Mouse (Mus musculus) hindbrain, embryonic 14.5 days (tissue): ENCODE measurements around the gene Olfr1474. TPM values are rescaled to one million over a fixed set of nuclear protein-coding genes. Genes with fewer than 3 reads are reported as not detected.
"Not testable (repeated sequence)": the region's sequence is repeated elsewhere in the genome, so short reads cannot be mapped to it uniquely, and the experiment has no call there.

Experiments used
- ATAC-seq: fragments of 200-750 bp; cut with Nextera tagmentation; 2 replicates; pipeline ENCODE4 v1.8.0; 2017; ENCODE audit warnings: moderate number of reproducible peaks, mild to moderate bottlenecking, moderate TSS enrichment, moderate library complexity; ENCODE audit not compliant: low FRiP score
- DNase-seq: peaks from one replicate; pipeline ENCODE4 v3.0.0-alpha.2; 2015; ENCODE audit warnings: low spot score
- H3K27ac ChIP-seq: fragments of 300-500 bp; sonication (generic); 2 replicates; pipeline ENCODE4 v1.5.1; 2014; ENCODE audit warnings: mild to moderate bottlenecking, moderate library complexity
- H3K27me3 ChIP-seq: fragments of 300-500 bp; sonication (generic); 2 replicates; pipeline ENCODE4 v1.6.1; 2014; ENCODE audit warnings: mild to moderate bottlenecking, low read length, mixed read lengths; ENCODE audit not compliant: control insufficient read depth, insufficient read depth
- H3K36me3 ChIP-seq: fragments of 300-500 bp; sonication (generic); replicated peaks from 2 replicates; pipeline ENCODE4 v1.6.1; 2014; ENCODE audit not compliant: control insufficient read depth, insufficient read depth
- H3K4me1 ChIP-seq: fragments of 300-500 bp; sonication (generic); replicated peaks from 2 replicates; pipeline ENCODE4 v1.6.1; 2014; ENCODE audit warnings: antibody characterized with exemption, low read length, mixed read lengths; ENCODE audit not compliant: control insufficient read depth, insufficient read depth
- H3K4me2 ChIP-seq: fragments of 300-500 bp; sonication (generic); replicated peaks from 2 replicates; pipeline ENCODE4 v1.6.1; 2014; ENCODE audit warnings: mild to moderate bottlenecking, moderate library complexity
- H3K4me3 ChIP-seq: fragments of 300-500 bp; sonication (generic); replicated peaks from 2 replicates; pipeline ENCODE4 v1.5.1; 2014; ENCODE audit warnings: mild to moderate bottlenecking, low read length
- H3K9ac ChIP-seq: fragments of 300-500 bp; sonication (generic); 2 replicates; pipeline ENCODE4 v1.6.1; 2014
- H3K9me3 ChIP-seq: fragments of 300-500 bp; sonication (generic); 2 replicates; pipeline ENCODE4 v1.6.1; 2016; ENCODE audit warnings: low read length; ENCODE audit not compliant: control insufficient read depth
- WGBS: fragments of 180-500 bp; shearing (Covaris S2); extraction: QIAGEN DNeasy Blood & Tissue Kit; methylation state at CpG from one replicate; pipeline ENCODE4 v1.1.7; 2014; 5-methylcytosine and 5-hydroxymethylcytosine counted together
- polyA plus RNA-seq: library from polyadenylated mRNA; unstranded; fragments of >200 nt; fragmentation: Nextera tagmentation; extraction: Ambion mirVana; gene quantifications from 2 replicates; pipeline ENCODE4 v1.2.1, GENCODE M21; 2014

Olfr1474 gene
- not detected in 2 replicates for polyA plus RNA-seq

GRCm38 (mm10) chr19:13469265-13469664 is at the start of gene Olfr1474:
TSS of gene Olfr1474 (plus strand) at chr19:13469565.
- DNase-seq, H3K27ac ChIP-seq, H3K9me3 ChIP-seq, H3K36me3 ChIP-seq, H3K9ac ChIP-seq, H3K4me3 ChIP-seq, H3K27me3 ChIP-seq, H3K4me1 ChIP-seq, H3K4me2 ChIP-seq, ATAC-seq: not testable (repeated sequence)
- WGBS, result 77% methylated on average over 4 of the region's 4 CpGs

- not testable (repeated sequence) for H3K4me1 ChIP-seq, H3K4me2 ChIP-seq, H3K27me3 ChIP-seq, H3K9ac ChIP-seq, H3K4me3 ChIP-seq, ATAC-seq, H3K27ac ChIP-seq, H3K36me3 ChIP-seq, DNase-seq
- H3K9me3 ChIP-seq, result peaks cover 10% of the 10 kb centered on the region; the same call in 1 of the 2 replicates
- 80% methylated on average over 2 of the region's 2 CpGs for WGBS
Measured at GRCm38 (mm10) chr19:13443109-13443508, 26.3 kb upstream of the Olfr1474 start, which contains the start of gene Olfr1471. TSS of gene Olfr1471 (plus strand) at chr19:13443409.

- Histone ChIP-seq H3K9ac (no peak within 1 kb of the TSS), H3K27ac (no peak within 1 kb of the TSS), H3K4me3 (no peak within 1 kb of the TSS), H3K27me3 (no peaks in the 10 kb centered on the region), H3K9me3 (0 out of 2 replicates have a peak, but pooled peaks cover 6% of the 10 kb centered on the region), H3K4me1 (no peaks in the 10 kb centered on the region), H3K4me2 (no peak within 1 kb of the TSS), H3K36me3 (no peaks in the 10 kb centered on the region)
- WGBS, result 83% methylated on average over 1 of the region's 1 CpGs
- ATAC-seq (no peak), DNase-seq (no peak)
Measured at GRCm38 (mm10) chr19:13455986-13456385, 13.4 kb upstream of the Olfr1474 start, which contains the start of gene Olfr1472. TSS of gene Olfr1472 (minus strand) at chr19:13456086.

GRCm38 (mm10) chr19:13480096-13480495 is 10.7 kb downstream of the Olfr1474 start, which contains the start of gene Olfr1475:
TSS of gene Olfr1475 (minus strand) at chr19:13480196.
- Histone ChIP-seq H3K27me3 (no peaks in the 10 kb centered on the region), H3K36me3 (no peaks in the 10 kb centered on the region), H3K4me1 (no peaks in the 10 kb centered on the region), H3K4me3 (no peak within 1 kb of the TSS), H3K9ac (no peak within 1 kb of the TSS), H3K27ac (no peak within 1 kb of the TSS), H3K4me2 (no peak within 1 kb of the TSS), H3K9me3 (peaks cover 4% of the 10 kb centered on the region; the same call in 1 of the 2 replicates)
- no peak for DNase-seq
- ATAC-seq, result no peak

- Histone ChIP-seq H3K4me2 (no peak within 1 kb of the TSS), H3K27me3 (no peaks in the 10 kb centered on the region), H3K27ac (no peak within 1 kb of the TSS), H3K4me3 (no peak within 1 kb of the TSS), H3K9me3 (0 out of 2 replicates have a peak, but pooled peaks cover 2% of the 10 kb centered on the region), H3K9ac (no peak within 1 kb of the TSS), H3K4me1 (no peaks in the 10 kb centered on the region), H3K36me3 (no peaks in the 10 kb centered on the region)
- 77% methylated on average over 3 of the region's 3 CpGs for WGBS
- DNase-seq (no peak), ATAC-seq (no peak)
Measured at GRCm38 (mm10) chr19:13500246-13500645, 30.9 kb downstream of the Olfr1474 start, which contains the start of gene Olfr1477. TSS of gene Olfr1477 (plus strand) at chr19:13500546.

Other genes starting within 250 kb of the Olfr1474 start
- not detected in 2 replicates for gene Olfr1463, start 238.2 kb upstream of the Olfr1474 start, polyA plus RNA-seq
- gene Olfr1465, start 154.0 kb upstream of the Olfr1474 start, polyA plus RNA-seq, result not detected in 2 replicates
- not detected in 2 replicates for gene Olfr1466, start 130.7 kb upstream of the Olfr1474 start, polyA plus RNA-seq
- not detected in 2 replicates for gene Olfr1467, start 107.3 kb upstream of the Olfr1474 start, polyA plus RNA-seq
- gene Olfr1469, start 61.7 kb upstream of the Olfr1474 start, polyA plus RNA-seq, result not detected in 2 replicates
- not detected in 2 replicates for gene Olfr1471, start 26.2 kb upstream of the Olfr1474 start, polyA plus RNA-seq
- not detected in 2 replicates for gene Olfr1472, start 13.5 kb upstream of the Olfr1474 start, polyA plus RNA-seq
- not detected in 2 replicates for gene Olfr1475, start 10.6 kb downstream of the Olfr1474 start, polyA plus RNA-seq
- not detected in 2 replicates for gene Olfr1477, start 31.0 kb downstream of the Olfr1474 start, polyA plus RNA-seq
- not detected in 2 replicates for gene Olfr1480, start 58.3 kb downstream of the Olfr1474 start, polyA plus RNA-seq
- gene Olfr1484, start 113.9 kb downstream of the Olfr1474 start, polyA plus RNA-seq, result not detected in 2 replicates
- gene Olfr1487, start 147.8 kb downstream of the Olfr1474 start, polyA plus RNA-seq, result not detected in 2 replicates
- not detected in 2 replicates for gene Olfr1489, start 162.1 kb downstream of the Olfr1474 start, polyA plus RNA-seq
- not detected in 2 replicates for gene Olfr1490, start 181.5 kb downstream of the Olfr1474 start, polyA plus RNA-seq
- not detected in 2 replicates for gene Olfr1491, start 227.7 kb downstream of the Olfr1474 start, polyA plus RNA-seq